ENCODE assay signal across 11 mouse cellular contexts in genomic region chr6:102557521-102557920, GRCm38 (mm10). TPM values are rescaled to one million over a fixed set of nuclear protein-coding genes. Genes with fewer than 3 reads are reported as not detected.
"Had no signal": no experiment of that assay in that cellular context is flagged by ENCODE, and none has a peak within 500 bp of the region (broad histone marks: within the 10 kb centered on the region; RNA-seq: fewer than 3 reads in every experiment).

No protein-coding gene starts in this region.

- H3K27me3 ChIP-seq: midbrain, embryonic 13.5 days had no signal

- H3K9me3 ChIP-seq: limb, embryonic 10.5 days; midbrain, embryonic 13.5 days had no signal

- H3K4me1 ChIP-seq: limb, embryonic 10.5 days had no signal

- ATAC-seq: hindbrain, postnatal 0 days; lung, postnatal 0 days; midbrain, embryonic 13.5 days had no signal

- H3K27ac ChIP-seq: hindbrain, postnatal 0 days; layer of hippocampus, adult 2 months; limb, embryonic 10.5 days; midbrain, embryonic 13.5 days had no signal

- H3K36me3 ChIP-seq: limb, embryonic 10.5 days; midbrain, embryonic 13.5 days had no signal

- H3K9ac ChIP-seq: midbrain, embryonic 13.5 days had no signal

- H3K4me3 ChIP-seq: layer of hippocampus, adult 2 months; limb, embryonic 10.5 days; midbrain, embryonic 13.5 days had no signal

- H3K4me2 ChIP-seq: midbrain, embryonic 13.5 days had no signal

- DNase-seq: kidney, adult 11 months; kidney, postnatal 10 days; kidney, postnatal 4 days; lung, adult 2 months; lung, postnatal 36 days; thymus, postnatal 36 days had no signal

RNA-seq across cellular contexts. Expression of gene Cntn3, which starts 15.4 kb away (rescaled TPM):
- polyA plus RNA-seq: lung, adult 2 months had no signal
